Mouse (Mus musculus): ENCODE measurements around the gene Slc22a14.

DNA sequence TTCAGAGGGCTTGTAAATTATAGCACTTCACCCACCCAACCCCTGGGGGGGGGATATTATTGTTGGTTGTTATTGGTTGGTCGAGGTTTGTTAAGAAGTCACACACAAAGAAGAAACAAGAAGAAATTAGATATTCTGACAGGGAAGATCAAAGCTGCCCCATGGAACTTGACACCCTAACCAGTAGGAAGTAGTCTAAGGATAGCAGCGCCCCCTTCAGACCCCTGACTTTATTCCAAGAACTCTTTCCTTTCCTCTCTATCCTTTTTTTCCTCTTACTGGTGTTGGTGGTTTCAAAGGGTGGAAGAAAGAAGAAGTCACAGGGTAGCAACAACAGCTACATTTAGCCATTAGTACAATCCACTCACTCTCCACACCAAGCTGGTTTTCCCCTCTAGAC is 111.2 kb downstream of the Slc22a14 start:
- TF ChIP-seq POLR2A (IDR thresholded peaks at IDR 0.05; ENCODE audit: extremely low read depth, insufficient read depth, low read length) (no peak), CTCF (IDR thresholded peaks at IDR 0.05; ENCODE audit: low read depth, low read length) (no peak)
